Mouse (Mus musculus) retina, embryonic 14.5 days (tissue): ENCODE measurements at regions not wholly inside any gene's neighbourhood (a gene's known extent, or its start where the extent isn't known, plus 50 kb on each side); places are given as distances from the start of the nearest gene placed in this dataset.

Experiments used
- DNase-seq: peaks from one replicate; pipeline ENCODE4 v3.0.0-alpha.2; 2015; ENCODE audit warnings: low spot score

DNA sequence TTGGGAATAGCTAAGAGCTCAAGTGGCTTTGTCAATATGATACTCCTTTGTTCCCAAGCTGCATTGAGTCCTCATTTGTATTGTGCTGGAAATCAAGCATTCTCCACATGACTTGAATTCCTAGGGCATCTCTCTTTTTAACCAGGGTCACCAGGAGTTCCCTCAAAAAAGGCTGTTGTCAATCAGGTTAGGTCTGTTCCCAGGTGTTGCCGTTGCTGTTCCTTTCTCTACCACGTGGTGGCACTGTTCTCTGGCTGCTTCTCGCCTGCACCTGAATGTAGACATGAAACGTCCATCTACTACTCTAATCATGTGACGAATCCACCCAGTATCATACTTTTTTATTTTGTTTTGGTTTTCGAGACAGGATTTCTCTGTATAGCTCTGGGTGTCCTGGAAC lies 118.3 kb downstream of the S1pr1 start:
- DNase-seq: peak; percentile 61

DNA sequence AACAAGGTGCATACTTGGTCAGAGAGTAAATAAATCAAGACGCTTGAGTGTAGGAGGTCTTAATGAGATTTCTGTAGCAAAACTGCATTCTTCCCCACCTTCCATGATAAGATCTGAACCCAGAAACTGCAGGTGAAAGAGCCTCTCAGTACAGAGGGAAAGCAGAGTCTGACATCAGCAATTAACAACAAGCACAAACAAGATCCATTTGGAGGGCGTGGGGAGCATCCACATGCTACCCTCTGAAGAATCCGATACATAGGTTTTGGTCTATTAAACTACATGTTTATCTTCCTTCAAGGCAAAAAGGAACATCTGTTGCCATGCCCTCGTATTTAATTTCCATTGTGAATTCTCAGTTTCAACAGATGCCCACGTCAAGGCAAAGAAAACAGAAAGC lies 124.2 kb downstream of the S1pr1 start:
- DNase-seq: no peak

DNA sequence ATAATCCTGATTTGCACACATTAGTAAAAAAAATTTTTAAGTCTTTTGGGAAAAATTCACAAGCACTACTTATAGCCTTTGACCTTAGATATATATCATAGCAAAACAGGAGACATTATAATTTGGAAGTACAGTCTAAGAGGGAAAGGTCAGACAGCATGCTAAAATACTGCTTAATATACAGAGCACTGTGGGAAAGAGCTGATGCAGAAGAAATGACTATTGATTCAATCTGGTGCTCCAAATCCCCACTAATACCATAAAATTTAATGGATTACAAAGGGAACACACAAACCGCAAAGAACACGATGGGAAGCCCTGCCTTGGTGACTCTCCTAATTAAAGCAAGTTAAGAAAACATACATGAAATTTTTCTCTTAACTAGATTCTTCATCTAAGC lies 126.3 kb downstream of the S1pr1 start:
- DNase-seq: no peak

DNA sequence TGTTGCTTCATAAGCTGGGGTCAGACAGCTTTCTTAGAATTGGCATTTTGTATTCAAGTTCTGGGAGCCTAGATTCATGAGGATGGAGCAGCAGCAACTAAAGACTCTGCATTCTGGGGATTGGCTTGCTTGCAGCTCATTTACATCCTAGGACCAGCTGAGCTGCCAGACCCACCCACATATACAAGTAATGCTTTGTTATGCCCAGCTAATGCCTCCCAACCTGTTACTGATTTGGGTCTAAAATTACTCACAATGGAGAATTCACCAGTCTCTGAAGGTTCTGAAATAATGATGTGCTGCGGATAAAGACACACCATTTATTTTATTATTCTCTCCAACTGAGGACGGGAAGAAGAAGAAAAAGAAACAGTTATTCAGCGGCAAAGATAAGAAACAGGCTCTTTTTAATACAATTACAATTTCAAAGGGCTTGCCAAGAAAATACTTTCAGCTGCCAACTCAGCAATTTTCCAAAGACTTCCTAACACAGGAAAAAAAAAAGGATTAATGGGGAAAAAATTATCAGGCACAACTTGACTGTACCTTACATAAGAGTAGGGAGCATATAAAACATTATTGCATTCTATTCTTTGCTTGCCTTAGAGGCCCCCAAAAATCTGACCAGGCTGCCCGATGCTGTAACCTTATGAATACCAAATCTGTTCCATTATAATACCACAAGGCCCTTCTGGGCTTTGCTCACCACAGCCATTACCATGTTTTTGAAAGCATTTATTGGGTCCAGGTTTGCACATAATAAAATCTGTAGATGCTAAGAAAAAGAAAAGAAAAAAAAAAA lies 134.5 kb downstream of the S1pr1 start:
- DNase-seq: no peak

DNA sequence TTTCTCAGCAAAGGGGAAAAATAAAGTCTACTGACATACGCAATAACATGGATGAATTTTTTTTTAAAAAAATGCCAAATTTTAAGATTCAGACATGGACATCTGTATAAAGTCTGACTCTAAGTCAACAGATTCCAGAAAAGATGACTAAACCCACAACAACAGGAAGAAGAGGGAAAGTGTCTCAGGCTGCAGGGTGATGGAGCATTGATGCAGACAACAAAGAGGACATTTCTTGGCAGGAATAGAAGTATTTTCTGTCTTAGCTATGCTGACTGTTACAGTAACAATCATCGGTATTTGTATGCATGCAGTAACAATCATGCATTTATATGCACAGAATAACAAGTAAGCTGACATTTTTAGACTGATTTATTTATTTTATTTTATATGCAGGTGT lies 139.5 kb downstream of the S1pr1 start:
- no peak for DNase-seq

DNA sequence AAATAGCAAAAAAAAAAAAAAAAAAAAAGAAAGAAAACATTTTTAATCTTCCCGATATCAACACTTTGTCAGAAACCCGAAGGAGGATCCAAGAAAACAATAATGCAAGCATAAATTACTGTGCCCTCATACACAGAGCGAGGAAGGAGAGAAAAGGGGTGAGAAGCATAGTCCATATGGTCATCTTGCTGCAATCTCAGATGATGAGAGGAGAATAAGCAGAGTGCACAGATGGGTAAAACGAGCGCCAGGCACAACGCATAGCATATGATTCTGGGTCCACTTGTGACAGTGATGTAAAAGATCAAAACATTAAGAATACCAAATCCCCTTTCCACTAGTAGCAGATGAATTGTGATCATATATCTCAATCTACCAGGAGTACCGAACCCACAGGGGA lies 152.1 kb downstream of the S1pr1 start:
- no peak for DNase-seq

DNA sequence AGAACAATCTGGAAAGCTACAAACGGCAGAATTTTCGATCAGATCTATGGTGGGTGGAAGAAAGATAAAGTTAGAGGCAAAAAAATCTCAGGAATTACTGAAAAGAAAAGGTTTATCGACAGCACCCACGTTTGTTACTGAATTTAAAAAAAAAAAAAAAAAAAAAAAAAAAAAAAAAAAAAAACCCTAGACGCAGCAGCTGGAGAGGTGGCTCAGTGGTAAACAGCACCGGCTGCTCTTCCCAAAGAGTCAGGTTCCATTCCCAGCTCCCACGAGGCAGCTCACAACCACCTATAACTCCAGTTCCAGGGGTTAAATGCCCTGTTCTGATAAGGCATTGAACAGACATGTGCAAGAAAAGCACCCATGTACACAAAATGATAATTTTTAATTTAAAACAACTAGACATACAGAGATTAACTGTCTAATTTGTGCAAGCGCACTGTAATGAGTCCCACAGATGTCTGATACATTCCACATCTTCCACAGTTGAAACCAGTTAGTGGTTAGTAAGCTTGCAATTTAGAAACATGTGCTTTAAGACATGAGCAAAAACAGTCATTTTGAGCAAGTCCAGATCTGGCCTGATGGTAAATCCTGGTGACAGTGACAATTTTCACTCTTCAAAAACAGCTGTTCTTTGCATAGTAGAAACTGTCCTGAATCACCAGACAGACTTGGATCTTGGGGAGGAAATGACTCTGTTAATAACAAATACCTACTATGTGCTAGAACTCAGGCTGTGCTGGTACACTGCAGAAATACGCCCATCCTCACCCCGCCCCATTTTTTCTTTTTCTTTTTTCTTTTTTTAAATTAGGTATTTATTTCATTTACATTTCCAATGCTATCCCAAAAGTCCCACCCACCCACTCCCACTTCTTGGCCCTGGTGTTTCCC lies 159.8 kb downstream of the S1pr1 start:
- DNase-seq: no peak

DNA sequence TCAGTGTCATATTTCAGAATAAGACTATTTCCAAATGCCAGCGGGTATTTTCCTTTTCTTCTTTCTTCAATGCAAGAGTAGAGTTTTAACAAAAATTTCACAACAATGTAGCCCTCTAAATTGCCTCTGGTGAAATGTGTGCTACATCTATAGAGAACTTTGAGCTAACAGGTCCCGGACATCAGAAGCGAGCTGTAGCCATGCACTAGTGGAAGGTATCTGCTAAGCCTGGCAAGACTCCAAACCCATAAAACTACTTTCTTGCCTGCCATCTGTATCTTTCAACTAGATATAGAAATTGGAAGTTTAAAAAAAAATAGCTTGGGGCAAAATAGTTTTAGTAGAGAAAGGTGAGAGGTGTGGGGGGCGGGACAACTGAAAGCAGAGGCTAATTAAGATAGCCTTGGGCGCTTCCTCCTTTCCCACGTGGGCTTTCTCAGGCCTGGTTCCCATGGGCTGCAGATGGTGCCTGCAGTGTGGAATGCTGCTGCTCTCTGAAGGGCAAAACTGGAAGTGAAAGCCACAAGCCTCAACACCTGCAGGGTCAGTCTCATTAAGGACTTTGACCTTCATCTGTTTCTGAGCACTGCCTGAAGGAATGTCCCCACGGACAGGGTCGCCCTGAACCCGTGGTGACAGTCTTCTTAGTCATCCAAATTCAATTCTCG lies 160.9 kb downstream of the S1pr1 start:
- peak; percentile 20 for DNase-seq

DNA sequence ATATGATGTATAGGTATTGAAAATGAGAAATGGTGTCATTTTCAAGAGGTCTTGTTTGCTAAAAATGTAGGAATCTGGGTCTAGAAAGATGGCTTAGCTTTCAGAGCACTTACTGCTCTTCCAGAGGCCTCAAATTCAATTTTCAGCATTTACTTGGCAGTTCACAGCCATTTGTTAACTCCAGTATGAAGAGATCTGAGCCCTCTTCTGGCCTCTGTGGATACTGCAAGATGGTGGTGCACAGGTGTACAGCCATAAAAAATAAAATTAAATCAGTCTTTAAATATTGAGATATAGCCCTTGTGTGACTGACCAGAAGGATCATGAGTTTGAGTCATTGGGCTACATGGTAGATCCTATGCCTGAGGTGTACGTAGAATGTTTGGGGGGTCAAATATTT lies 173.1 kb downstream of the S1pr1 start:
- peak; percentile 37 for DNase-seq

DNA sequence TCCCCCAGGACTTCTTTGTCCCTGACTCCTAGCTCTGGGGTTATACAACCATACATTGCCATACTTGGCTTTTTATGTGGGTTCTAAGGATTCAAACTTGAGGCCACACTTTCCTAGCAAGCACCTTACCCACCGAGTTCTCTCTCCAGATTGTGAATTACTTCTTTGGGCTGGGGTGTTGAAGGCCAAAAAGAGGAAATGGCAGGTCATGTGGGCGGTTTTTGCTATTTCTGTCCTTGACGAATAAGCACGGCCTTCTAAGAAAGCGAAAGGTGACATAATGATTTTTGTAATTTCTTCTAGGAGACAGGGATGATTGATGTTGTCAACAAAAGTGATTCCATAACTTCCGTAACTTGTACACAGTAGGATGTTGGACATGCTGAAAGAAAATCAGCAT lies 176.5 kb downstream of the S1pr1 start:
- no peak for DNase-seq

DNA sequence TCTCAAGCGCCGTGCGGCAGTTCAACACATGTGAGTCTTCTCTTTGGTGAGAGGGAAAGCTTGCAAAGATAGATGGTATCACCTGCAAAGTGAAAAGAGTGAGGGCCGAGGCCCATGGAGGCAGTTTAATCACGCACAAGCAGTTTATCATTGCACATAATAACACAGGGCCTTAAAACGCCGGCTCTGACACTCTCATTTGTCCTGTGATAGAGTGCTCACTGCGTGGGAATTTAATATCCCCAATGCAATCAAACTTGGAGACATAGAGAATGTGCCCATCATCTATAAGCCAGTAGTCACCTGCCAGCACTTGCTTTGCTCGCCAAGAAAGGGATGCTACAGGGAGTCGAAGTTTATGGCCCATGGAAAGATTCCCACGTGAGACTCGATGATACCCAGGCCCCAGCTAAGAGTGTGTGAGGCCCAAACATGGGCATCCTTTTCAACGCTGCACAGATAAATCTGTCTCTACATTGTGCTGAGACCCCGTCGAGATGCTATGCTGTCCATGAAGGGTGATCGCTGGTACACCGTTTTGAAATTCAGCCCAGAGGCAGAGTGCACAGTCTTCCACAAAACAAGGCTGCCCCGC lies 182.6 kb downstream of the S1pr1 start:
- no peak for DNase-seq

DNA sequence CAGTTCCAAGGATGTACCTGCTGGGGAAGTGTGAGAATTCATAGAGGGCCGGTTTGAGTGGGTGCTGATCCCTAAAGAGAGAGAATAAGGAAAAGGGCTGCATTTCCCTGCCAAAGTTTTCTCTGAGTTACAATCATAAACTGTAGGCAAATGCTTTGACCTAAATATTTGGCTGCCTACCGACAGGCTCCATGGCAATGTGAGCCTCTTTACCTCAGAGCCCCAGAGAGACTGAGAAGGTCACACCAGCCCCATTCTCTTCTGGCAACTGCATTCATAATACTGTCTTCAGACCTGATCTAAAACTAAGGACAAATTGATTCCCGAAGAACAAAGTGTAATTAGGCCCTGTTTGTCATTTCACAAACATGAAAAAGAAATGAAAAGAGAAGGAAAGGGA lies 184.4 kb downstream of the S1pr1 start:
- no peak for DNase-seq

DNA sequence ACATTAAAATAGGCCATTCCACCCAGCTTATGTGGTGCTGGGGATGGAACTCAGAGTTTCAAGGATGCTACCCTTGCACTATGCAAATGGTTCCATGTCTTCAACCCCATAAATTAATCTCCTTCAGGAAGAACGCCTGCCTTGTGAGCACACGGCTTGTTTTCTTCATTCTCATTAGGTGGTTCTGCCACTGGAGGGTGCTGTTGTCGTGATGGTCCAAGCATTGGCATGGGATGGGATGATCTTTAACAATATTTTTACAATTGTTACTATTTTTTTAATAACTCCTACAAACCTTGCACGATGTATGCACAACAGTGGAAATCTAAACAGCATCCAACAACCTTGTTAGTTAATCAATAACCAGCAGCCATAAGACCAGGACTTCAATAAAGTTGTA lies 185.0 kb downstream of the S1pr1 start:
- DNase-seq: no peak

DNA sequence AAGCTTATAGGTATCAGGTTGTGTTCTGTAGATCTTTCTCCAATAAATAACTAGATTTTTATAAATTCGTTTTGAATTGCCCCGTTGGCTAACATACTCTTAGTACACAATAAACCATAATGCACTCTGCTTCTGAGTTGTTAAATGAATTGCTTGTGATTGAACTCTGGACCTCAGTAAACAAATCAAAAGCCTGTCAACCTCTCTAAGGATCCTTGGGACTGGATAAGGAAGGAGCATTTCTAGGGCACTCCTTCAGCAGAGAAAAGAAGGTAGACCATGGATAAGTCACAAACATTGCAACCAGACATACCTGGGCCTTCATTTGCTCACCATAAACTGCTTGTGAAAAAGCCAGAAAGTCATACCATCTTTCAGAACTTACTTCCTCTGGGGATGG lies 191.4 kb downstream of the S1pr1 start:
- DNase-seq: no peak

DNA sequence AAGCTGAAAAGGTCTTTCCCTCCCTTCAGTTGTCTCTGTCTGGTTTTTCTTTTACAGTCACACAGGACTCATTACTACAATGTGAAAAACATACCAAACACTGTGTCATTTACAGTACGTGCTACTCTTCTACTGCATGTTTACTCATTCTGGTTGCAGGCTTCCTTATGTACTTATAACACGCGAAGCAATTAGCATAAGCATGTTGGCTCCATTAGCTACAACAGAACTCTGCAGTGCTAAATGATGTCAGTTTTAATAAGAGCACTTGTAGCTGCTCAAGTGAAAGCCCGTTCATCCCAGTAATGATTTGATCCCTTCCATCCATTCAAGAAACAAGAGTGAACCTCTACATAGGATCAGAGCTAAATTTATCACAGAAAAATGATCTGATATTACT lies 199.2 kb downstream of the S1pr1 start:
- DNase-seq: peak; percentile 25

DNA sequence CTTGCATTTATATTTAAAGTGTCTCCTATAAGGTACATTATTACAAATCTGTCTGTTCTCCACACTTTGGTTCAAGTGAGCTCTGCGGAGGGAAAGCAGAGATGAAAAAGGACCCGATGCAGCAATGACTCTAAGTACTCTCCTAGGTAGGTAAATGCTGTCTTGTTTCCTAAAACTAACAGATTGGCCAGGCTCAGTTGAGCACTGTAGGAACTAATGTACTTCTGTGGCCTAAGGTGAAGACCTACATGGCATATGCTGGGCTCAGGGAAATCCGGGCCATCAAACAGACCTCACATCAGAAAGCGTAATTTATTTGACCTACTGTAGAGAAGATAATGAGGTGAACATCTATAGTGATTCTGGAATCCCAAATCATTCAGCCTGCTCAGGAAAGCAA lies 205.2 kb downstream of the S1pr1 start:
- DNase-seq: no peak

DNA sequence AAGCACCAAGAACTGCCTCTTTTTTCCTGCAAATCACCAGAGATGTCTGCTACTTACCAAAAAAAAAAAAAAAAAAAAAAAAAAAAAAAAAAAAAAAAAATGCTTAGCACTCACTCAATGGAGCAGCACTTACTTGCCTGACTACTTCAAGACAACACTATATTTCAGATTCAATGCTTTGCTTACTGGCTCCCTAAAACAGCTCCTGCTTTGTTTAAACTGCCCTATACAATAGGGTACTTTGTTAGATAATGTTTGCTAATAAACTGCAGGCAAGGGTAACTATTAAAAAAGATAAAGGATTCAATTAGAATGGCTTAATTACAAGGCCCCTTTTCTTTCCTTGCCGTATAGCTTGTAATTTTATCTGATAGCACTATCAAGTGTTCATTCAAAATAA lies 217.5 kb downstream of the S1pr1 start:
- no peak for DNase-seq

DNA sequence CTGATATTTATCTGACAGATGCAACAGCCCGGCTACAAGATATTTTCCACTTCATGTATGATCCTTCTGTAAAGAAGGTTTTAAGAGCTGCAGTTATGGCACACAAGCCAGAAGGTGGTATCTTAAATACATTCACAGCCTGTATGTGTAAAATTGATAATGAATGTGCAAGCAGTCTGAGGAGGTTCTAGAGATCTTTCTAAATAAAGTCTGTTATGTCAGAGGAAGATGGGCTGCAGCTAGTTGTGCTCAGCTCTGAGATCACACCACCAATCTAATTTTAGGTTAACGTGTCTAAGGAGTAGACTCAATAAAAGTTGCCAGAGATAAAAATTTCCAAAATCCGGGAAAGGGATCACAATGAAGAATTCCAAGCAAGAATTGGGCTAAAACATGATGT lies 218.8 kb downstream of the S1pr1 start:
- no peak for DNase-seq

DNA sequence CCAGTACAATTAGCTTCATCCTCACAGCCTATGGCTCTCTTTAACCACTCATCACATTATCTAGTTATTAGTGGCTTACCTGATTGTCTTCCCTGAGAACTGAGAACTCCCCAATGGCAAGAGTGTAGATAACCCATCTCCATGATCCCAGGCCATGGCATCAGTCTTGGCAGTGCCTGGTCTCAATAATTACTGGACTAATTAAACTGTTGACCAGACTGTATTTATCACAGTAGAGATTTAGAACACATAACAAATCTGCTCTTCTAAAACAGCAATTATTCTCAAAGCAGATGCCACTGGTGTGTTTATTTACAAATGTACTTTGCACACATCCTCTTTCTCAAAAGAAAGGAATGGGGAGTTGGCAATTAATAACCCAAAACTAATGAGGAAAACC lies 219.2 kb downstream of the S1pr1 start:
- no peak for DNase-seq

DNA sequence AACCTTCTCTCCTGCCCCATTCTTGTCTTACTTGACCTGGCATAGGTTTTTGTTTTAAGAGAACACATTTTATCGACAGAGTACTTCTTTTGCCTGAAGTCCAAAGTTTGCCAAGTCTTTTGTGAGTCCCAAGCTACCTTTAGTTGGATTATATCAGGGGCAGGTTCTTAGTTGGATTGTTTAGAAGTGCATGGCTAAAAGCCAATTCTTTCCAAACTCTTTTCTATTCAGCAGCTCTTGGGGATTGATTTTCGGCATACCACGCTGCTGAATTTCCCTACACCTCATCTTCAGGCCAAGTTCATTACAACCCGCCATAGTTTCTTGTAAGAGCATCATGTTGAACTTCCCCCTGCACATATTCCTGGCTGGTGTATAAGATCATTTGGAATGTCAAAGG lies 245.9 kb downstream of the S1pr1 start:
- DNase-seq: no peak

DNA sequence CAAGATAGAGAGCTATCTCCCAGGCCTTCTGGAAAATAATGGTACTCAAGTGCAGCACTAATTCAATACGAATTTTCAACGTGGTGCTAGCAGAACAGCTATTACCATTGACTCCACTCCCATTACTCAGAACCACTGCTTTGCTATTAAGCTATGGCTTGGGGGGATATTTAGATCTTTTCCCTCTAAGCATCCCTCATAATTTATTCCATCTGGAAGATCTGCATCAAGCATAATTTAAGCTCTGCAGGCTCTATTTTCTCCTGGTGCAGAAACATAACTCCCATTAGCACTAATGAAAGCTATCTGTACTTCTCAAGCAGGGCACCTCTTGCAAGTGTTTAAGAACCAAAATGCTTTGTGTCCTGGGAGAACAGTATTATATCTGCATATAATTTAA lies 247.0 kb downstream of the S1pr1 start:
- no peak for DNase-seq

DNA sequence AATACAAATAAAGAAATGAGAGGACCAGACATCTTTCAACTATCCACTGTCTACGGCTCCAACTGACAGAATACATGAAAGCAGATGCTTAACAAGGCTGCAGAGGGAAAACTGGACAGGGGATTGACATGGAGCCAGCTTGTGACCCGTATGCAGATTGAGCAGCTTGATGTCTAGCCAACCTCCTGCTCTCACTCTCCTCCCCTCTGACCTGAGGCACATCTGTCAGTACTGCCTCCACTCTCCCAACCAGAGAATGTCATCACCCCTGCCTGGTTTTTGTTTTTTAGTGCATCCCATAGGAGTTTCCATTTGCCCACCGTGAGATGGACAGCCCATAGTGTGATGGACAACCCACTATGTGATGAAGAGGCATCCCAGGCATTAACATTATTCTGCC lies 252.2 kb downstream of the S1pr1 start:
- no peak for DNase-seq
